Mouse (Mus musculus) heart, postnatal 14 days (tissue): ENCODE results near the gene Sugp1. TPM values are rescaled to one million over a fixed set of nuclear protein-coding genes. Genes with fewer than 3 reads are reported as not detected.

Experiments
- DNase-seq, 2 experiments: peaks; one replicate each; pipeline ENCODE4 v3.0.0; 2021 to 2022
- intact Hi-C: fragments of 180-260 bp; cut with DNase I; formaldehyde crosslinking; loops from one replicate; pipeline ENCODE4 v1.15.1; 2025
- microRNA-seq, 2 experiments: library from miRNA; unstranded; fragments of <30 nt; microRNA quantifications; one replicate each; pipeline ENCODE4 v1.2.0; 2021 to 2022
- total RNA-seq, 2 experiments: library from RNA; stranded (reverse); gene quantifications; 2 replicates each; pipeline ENCODE4 v1.2.3; 2021

Sugp1 gene
- total RNA-seq, 2 experiments from 2014 or later = 19.1 to 19.4 TPM

DNA sequence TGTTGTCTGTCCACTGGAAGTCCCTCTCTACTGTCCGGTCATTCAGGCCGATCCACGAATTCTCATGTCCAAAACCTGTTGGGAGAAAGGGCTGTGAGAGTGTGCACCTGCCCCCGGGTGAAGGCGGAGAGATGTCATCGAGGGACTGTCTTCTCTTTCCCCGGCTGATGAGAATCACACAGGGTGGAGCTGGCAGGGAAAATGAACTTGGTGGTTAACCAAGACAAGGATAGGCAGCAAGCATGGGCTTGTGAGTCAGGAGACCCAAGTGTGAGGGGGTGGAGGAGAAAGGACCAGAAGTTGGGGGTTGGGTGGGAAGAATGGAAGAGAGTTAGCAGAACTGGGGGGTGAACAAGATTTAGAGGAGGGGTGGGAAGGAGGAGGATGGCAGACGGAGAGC lies 57.6 kb downstream of the Sugp1 start:
- intact Hi-C loops = loop anchor here (5.0 kb wide), 1 partner anchor 122 kb away; no protein-coding TSS in a partner anchor
- no peak for DNase-seq

- peak; percentile 46 to 58 for DNase-seq
- intact Hi-C loops = loop anchor here (2.0 to 5.0 kb wide), 2 partner anchors 62 to 118 kb away; no protein-coding TSS in a partner anchor
Observed at GRCm38 (mm10) chr8:70104506-70104905, 61.9 kb downstream of the Sugp1 start.

DNA sequence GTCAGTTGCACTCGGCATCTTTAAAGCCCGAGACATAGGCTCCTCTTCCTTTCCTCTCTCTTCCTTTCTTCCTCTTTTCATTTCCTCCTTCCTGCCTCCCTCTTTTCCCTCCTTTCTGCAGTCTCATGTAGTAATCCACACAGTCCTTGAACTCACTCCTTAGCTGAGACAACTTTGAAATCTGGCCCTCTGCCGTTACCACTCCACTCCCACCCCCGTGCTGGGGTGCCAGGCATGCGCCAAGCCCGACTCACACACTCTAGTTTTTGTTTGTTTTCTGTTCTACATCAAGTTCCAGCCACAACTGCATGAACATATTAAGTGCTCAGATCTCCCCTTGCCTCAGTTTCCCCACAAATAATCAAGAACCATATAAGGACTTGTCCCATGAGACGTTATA lies 62.3 kb downstream of the Sugp1 start:
- no peak for DNase-seq
- intact Hi-C loops = loop anchor here (2.0 to 5.0 kb wide), 2 partner anchors 62 to 117 kb away; no protein-coding TSS in a partner anchor

- DNase-seq = no peak
- intact Hi-C loops = no loop called here
Observed at GRCm38 (mm10) chr8:70110451-70110850, 67.8 kb downstream of the Sugp1 start.

DNA sequence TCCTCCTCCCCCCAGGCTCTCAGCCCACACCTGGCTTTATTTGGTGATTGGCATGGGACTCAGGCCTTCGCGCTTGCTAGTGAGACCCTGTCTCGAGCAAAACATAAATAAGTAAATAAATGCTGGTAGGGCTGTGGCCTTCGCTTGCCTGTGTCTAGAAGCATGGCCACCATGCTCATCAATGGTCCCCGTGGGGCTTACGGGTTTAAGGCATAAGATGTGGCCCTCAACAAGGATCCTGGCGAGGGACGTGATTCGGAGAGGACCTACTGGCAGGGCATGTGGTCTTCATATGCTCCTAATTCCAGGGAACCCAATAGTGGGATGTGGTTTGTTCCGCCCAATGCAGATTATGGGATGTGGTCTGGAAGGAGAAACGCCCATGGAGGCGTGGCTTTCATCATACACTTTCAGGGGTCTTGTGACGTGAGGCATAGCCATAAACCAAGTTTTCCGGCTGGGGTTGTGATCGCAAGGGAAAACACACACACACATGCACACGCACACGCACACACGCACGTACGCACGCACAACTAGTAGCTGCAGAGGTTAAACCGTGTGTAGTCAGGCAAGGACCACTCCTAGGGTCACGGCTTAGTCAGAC lies 68.7 kb downstream of the Sugp1 start:
- DNase-seq = no peak
- intact Hi-C loops = no loop called here

DNA sequence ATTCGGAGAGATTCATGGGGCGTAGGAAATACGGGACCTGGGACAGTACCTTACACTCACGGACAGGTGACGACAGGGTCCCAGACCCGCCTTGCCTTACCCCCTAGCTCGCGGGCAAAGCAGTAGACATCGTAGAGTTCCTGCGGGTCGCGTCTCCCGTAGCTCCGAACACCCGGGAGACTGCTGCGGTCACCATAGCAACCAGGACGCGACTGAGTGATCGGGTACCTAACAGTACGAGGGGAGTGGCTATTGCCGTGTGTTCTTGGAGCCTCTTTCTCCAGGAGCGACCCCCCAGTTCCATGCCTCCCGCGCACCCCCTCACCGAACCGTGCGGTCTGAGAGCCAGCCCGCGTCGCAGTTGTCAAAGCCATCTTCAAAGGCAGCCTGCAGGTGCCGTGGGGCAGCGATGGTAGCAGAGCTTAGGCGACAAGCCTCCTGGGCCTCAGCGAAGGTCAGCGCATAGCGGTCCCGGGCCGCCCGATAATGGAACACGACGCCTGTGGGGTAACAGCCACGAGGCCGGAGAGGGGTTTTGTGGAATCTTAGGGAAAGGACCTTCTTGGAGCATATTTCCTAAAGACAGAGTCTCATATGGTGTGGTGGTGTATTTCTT lies 69.9 kb downstream of the Sugp1 start:
- DNase-seq = no peak
- intact Hi-C loops = no loop called here

GRCm38 (mm10) chr8:70114488-70114887 lies 71.9 kb downstream of the Sugp1 start:
- intact Hi-C loops = no loop called here
- DNase-seq = no peak

- DNase-seq = no peak
- intact Hi-C loops = no loop called here
Observed at GRCm38 (mm10) chr8:70114892-70115291, 72.3 kb downstream of the Sugp1 start.

GRCm38 (mm10) chr8:70117611-70118010 lies 75.0 kb downstream of the Sugp1 start:
- DNase-seq = peak; percentile 28 to 54

GRCm38 (mm10) chr8:70118726-70119700 lies 76.4 kb downstream of the Sugp1 start:
- intact Hi-C loops = loop anchor here (2.0 kb wide), 1 partner anchor 20 kb away; no protein-coding TSS in a partner anchor
- DNase-seq = no peak

More at GRCm38 (mm10) chr8:70117611-70118010, 75.0 kb downstream of the Sugp1 start:
- intact Hi-C loops = loop anchor here (2.0 kb wide), 1 partner anchor 19 kb away; no protein-coding TSS in a partner anchor

DNA sequence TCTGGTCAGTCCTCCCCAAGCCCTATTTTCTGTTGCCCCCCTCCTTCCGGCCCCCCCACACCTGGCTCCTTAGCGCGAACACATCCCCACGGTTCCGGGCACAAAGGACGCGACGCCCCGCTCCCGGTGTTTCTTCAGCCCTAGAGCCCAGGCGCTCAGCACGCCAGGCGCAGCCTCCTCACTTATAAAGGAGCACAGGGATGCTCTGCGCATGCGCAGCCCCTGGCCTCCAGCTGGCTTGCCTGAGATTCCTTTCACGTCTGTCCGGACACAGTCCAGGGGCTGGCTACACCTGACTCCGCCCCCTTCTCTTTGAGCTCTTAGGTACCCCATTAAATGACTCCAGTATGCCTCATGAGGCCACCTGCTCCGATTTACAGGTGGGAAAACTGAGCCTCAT lies 78.1 kb downstream of the Sugp1 start, which contains the start of gene Ncan:
Gene Ncan, minus strand, starts transcription at position 207 of the 400 bp plus-strand sequence.
- DNase-seq = peak; percentile 53

More for the DNA sequence above, 78.1 kb downstream of the Sugp1 start, which contains the start of gene Ncan:
- intact Hi-C loops = loop anchor here (5.0 kb wide), 1 partner anchor 203 kb away; no protein-coding TSS in a partner anchor

Small RNAs within 50 kb of the gene (microRNA-seq; reads per million reads assigned to microRNA genes)
- 0.54 to 12.1 reads per million in 2 experiments for gene Mir7066

Other genes starting within 250 kb of the Sugp1 start
- 1 to 10 TPM; 4.5 to 4.6 TPM for gene Gmip, start 234.1 kb upstream of the Sugp1 start, total RNA-seq
- under 1 TPM; 0.45 to 0.59 TPM for gene Lpar2, start 220.4 kb upstream of the Sugp1 start, total RNA-seq
- gene Pbx4, start 210.3 kb upstream of the Sugp1 start, total RNA-seq = under 1 TPM in 1 of 2 experiments, not detected in 1; 0.41 TPM
- gene Cilp2, start 155.1 kb upstream of the Sugp1 start, total RNA-seq = 1 to 10 TPM; 1.7 TPM
- not detected for gene Tssk6, start 140.6 kb upstream of the Sugp1 start, total RNA-seq
- 100 to 1,000 TPM; 404 to 405 TPM for gene Ndufa13, start 140.3 kb upstream of the Sugp1 start, total RNA-seq
- gene Yjefn3, start 140.1 kb upstream of the Sugp1 start, total RNA-seq = 10 to 100 TPM; 10.4 to 10.7 TPM
- 10 to 100 TPM; 41.7 to 41.9 TPM for gene Gatad2a, start 46.4 kb upstream of the Sugp1 start, total RNA-seq
- 10 to 100 TPM; 39.3 to 40.3 TPM for gene Mau2, start 79 bp upstream of the Sugp1 start, total RNA-seq
- gene Tm6sf2, start 30.1 kb downstream of the Sugp1 start, total RNA-seq = 1 to 10 TPM in 1 of 2 experiments, under 1 TPM in 1; 0.46 to 1.5 TPM
- gene Hapln4, start 40.6 kb downstream of the Sugp1 start, total RNA-seq = not detected
- gene Ncan, start 78.1 kb downstream of the Sugp1 start, total RNA-seq = under 1 TPM; 0.02 to 0.07 TPM
- gene Nr2c2ap, start 88.5 kb downstream of the Sugp1 start, total RNA-seq = 1 to 10 TPM; 7.4 to 7.9 TPM
- 10 to 100 TPM; 17.7 to 20.1 TPM for gene Rfxank, start 96.3 kb downstream of the Sugp1 start, total RNA-seq
- gene Borcs8, start 96.7 kb downstream of the Sugp1 start, total RNA-seq = 10 to 100 TPM; 25.8 to 31.3 TPM
- under 1 TPM in 1 of 2 experiments, not detected in 1; 0.37 TPM for gene Mef2b, start 96.9 kb downstream of the Sugp1 start, total RNA-seq
- gene Tmem161a, start 129.5 kb downstream of the Sugp1 start, total RNA-seq = 10 to 100 TPM; 91.7 to 99.4 TPM
- 10 to 100 TPM; 46.4 to 55.4 TPM for gene Slc25a42, start 169.5 kb downstream of the Sugp1 start, total RNA-seq
- gene Sugp2, start 191.4 kb downstream of the Sugp1 start, total RNA-seq = 10 to 100 TPM; 40.2 to 44.7 TPM
- gene Armc6, start 191.7 kb downstream of the Sugp1 start, total RNA-seq = 1 to 10 TPM; 6.6 to 9.7 TPM
- gene Homer3, start 240.0 kb downstream of the Sugp1 start, total RNA-seq = 10 to 100 TPM; 16.6 to 18.0 TPM